In genomic region chr16:63104938-63105714, GRCm38 (mm10) we compare ENCODE assay signal across 13 mouse cellular contexts.
DNase-seq lines count a peak whose midpoint lies in the region; ATAC-seq and TF ChIP-seq lines count a peak whose summit lies in the region.
"Had no signal": no experiment of that assay in that cellular context is flagged by ENCODE, and none has a peak within 500 bp of the region (broad histone marks: within the 10 kb centered on the region; RNA-seq: fewer than 3 reads in every experiment).

No protein-coding gene starts in this region.

- peak overlapping the region; percentile 15 for H3K27ac ChIP-seq in limb, embryonic 14.5 days (replicated peaks; ENCODE audit: low read depth, low read length)
- peak overlapping the region; percentile 65 for H3K27ac ChIP-seq in stomach, postnatal 0 days (replicated peaks)
- no peak overlapping the region for H3K27ac ChIP-seq in midbrain, embryonic 15.5 days
- H3K27ac ChIP-seq: hindbrain, embryonic 14.5 days; layer of hippocampus, adult 2 months had no signal

- DNase-seq in gastrocnemius, postnatal 14 days = peak; percentile 43
- DNase-seq in gastrocnemius, postnatal 25 days = no peak
- peak; percentile 7 for DNase-seq in ovary, postnatal 36 days (ENCODE audit: low spot score)
- no peak for DNase-seq in ovary, adult 18-20 months (ENCODE audit: low spot score)
- peak; percentile 63 for DNase-seq in limb, embryonic 14.5 days (ENCODE audit: low spot score)
- DNase-seq in stomach, postnatal 0 days (ENCODE audit: low spot score) = peak; percentile 35
- DNase-seq in embryo, embryonic 10.5 days (ENCODE audit: low spot score) = no peak
- DNase-seq: B cell, adult 2 months had no signal

- H3K9me3 ChIP-seq in limb, embryonic 14.5 days (ENCODE audit: control insufficient read depth, low read length) = no peaks in the 10 kb centered on the region
- no peaks in the 10 kb centered on the region for H3K9me3 ChIP-seq in stomach, postnatal 0 days (ENCODE audit: control insufficient read depth, low read length)
- H3K9me3 ChIP-seq in midbrain, embryonic 15.5 days = no peaks in the 10 kb centered on the region

- H3K4me2 ChIP-seq in limb, embryonic 14.5 days (replicated peaks; ENCODE audit: low read depth, low read length, severe bottlenecking) = no peak overlapping the region; the same call in 1 of the 2 replicates
- H3K4me2 ChIP-seq in stomach, postnatal 0 days (replicated peaks; ENCODE audit: low read depth) = no peak overlapping the region
- H3K4me2 ChIP-seq in midbrain, embryonic 15.5 days = no peak overlapping the region
- H3K4me2 ChIP-seq: hindbrain, embryonic 14.5 days; liver, embryonic 11.5 days had no signal

- H3K4me3 ChIP-seq in limb, embryonic 14.5 days (replicated peaks; ENCODE audit: low read length) = no peak overlapping the region
- H3K4me3 ChIP-seq in stomach, postnatal 0 days (ENCODE audit: low read depth, low read length) = no peak overlapping the region
- H3K4me3 ChIP-seq in midbrain, embryonic 15.5 days = no peak overlapping the region
- H3K4me3 ChIP-seq: layer of hippocampus, adult 2 months had no signal

- TF ChIP-seq EP300 in stomach, postnatal 0 days (optimal IDR thresholded peaks at IDR 0.05) = no peak

- peak; percentile 82 for ATAC-seq in limb, embryonic 14.5 days (ENCODE audit: low FRiP score, low read depth)
- ATAC-seq in stomach, postnatal 0 days (ENCODE audit: low FRiP score, low TSS enrichment) = peak; percentile 24; the same call in 1 of the 2 replicates
- no peak for ATAC-seq in midbrain, embryonic 15.5 days (replicated peaks)
- ATAC-seq: forebrain, embryonic 16.5 days had no signal

- WGBS in limb, embryonic 14.5 days = 43% methylated on average over 11 of the region's 11 CpGs
- 38% methylated on average over 11 of the region's 11 CpGs for WGBS in stomach, postnatal 0 days
- 83% methylated on average over 11 of the region's 11 CpGs for WGBS in midbrain, embryonic 15.5 days

- H3K27me3 ChIP-seq in limb, embryonic 14.5 days (ENCODE audit: control insufficient read depth, insufficient read depth, low read length) = no peaks in the 10 kb centered on the region
- no peaks in the 10 kb centered on the region for H3K27me3 ChIP-seq in stomach, postnatal 0 days (ENCODE audit: control insufficient read depth, insufficient read depth, low read length)
- H3K27me3 ChIP-seq in midbrain, embryonic 15.5 days (replicated peaks) = 0 out of 2 replicates have a peak, but pooled peaks cover 3% of the 10 kb centered on the region

- no peaks in the 10 kb centered on the region for H3K4me1 ChIP-seq in limb, embryonic 14.5 days (ENCODE audit: control insufficient read depth, insufficient read depth, low read length)
- no peaks in the 10 kb centered on the region for H3K4me1 ChIP-seq in stomach, postnatal 0 days (replicated peaks; ENCODE audit: control insufficient read depth, insufficient read depth)
- no peaks in the 10 kb centered on the region for H3K4me1 ChIP-seq in midbrain, embryonic 15.5 days

- TF ChIP-seq POLR2A in limb, embryonic 14.5 days (IDR thresholded peaks at IDR 0.05; ENCODE audit: borderline replicate concordance, extremely low read depth, insufficient read depth, insufficient read length) = no peak

- no peaks in the 10 kb centered on the region for H3K36me3 ChIP-seq in limb, embryonic 14.5 days (ENCODE audit: control insufficient read depth, insufficient read depth, low read length)
- no peaks in the 10 kb centered on the region for H3K36me3 ChIP-seq in stomach, postnatal 0 days (ENCODE audit: control insufficient read depth, insufficient read depth, low read length)
- no peaks in the 10 kb centered on the region for H3K36me3 ChIP-seq in midbrain, embryonic 15.5 days (replicated peaks)

- no peak for TF ChIP-seq CTCF in stomach, postnatal 0 days (IDR thresholded peaks at IDR 0.05; ENCODE audit: low read depth)

- H3K9ac ChIP-seq in limb, embryonic 14.5 days (ENCODE audit: low read depth, low read length, severe bottlenecking) = no peak overlapping the region
- no peak overlapping the region for H3K9ac ChIP-seq in stomach, postnatal 0 days (ENCODE audit: low read length)
- no peak overlapping the region for H3K9ac ChIP-seq in midbrain, embryonic 15.5 days
- H3K9ac ChIP-seq: hindbrain, embryonic 14.5 days had no signal

- intact Hi-C loops in gastrocnemius, postnatal 14 days (cut with DNase I; ENCODE audit: low total_unique reads) = no loop called here

Comparison
In these comparisons a context has a peak if more than half of its experiments do, and no peak if none do; other contexts are left out.
1. DNase-seq: peak in gastrocnemius, postnatal 14 days (single experiment), ovary, postnatal 36 days (single experiment), limb, embryonic 14.5 days (single experiment) and stomach, postnatal 0 days (single experiment); none in gastrocnemius, postnatal 25 days (single experiment), ovary, adult 18-20 months (single experiment) and embryo, embryonic 10.5 days (single experiment).